Mouse (Mus musculus): Measurements from ENCODE around the gene Rpl13. TPM values are rescaled to one million over a fixed set of nuclear protein-coding genes. Genes with fewer than 3 reads are reported as not detected.
A peak's percentile ranks its signal among the peaks of the same experiment; 100 is the strongest.
"Not testable (repeated sequence)": the region's sequence is repeated elsewhere in the genome, so short reads cannot be mapped to it uniquely, and the experiment has no call there.

Rpl13 gene
- polyA plus RNA-seq, 1 experiment from 2014 or later, result 1,349 TPM

DNA sequence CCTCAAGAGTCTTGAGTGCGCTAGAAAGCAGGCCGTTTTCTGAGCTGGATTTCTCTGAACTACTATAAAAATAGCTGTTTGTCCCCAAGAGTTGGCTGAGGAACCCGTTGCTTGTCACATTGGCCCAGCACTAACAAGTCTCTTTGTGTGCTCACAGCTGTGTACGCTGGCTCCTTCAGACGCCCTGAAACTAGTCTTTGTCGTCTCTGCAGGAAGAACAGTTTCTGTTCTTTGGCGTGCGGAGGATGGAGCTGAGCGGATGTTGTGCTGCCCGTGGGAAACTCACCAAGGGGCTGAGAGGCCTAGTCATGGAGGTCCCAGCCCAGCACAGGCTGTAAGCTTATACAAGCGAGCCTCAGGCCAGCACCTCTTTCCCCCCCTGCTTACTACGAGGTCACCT lies 18.5 kb upstream of the Rpl13 start:
- Histone ChIP-seq H3K27ac (ENCODE audit: low read length) (no peak overlapping the region), H3K9ac (replicated peaks; ENCODE audit: low read length) (no peak overlapping the region), H3K4me3 (ENCODE audit: low read length) (no peak overlapping the region), H3K4me2 (replicated peaks; ENCODE audit: low read depth, low read length) (no peak overlapping the region), H3K36me3 (ENCODE audit: insufficient read depth, low read length) (peaks cover 68% of the 10 kb centered on the region), H3K27me3 (ENCODE audit: insufficient read depth, low read length) (no peaks in the 10 kb centered on the region), H3K4me1 (ENCODE audit: insufficient read depth, low read length) (no peaks in the 10 kb centered on the region), H3K9me3 (ENCODE audit: low read length) (no peaks in the 10 kb centered on the region)
- no peak for ATAC-seq (ENCODE audit: low FRiP score, low TSS enrichment)
- 96% methylated on average over 12 of the region's 12 CpGs for WGBS

DNA sequence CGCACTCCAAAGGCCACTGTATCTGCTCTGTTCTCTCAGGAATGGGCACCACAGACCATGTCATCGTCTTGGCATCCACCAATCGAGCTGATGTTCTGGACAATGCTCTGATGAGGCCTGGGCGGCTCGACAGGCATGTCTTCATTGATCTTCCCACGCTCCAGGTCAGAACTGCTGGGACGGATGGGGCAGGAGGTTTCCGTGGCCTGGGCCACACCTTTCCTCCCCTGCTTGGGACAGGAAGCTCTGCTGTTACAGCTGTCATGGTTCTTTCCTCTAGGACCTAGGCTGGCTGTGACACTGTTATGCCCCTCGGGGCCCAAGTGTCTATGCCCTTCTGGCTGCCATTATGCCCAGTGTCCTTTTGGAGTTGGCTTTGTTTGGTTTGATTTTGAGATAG lies 14.9 kb upstream of the Rpl13 start:
- no peaks in the 10 kb centered on the region for H3K27me3 ChIP-seq (ENCODE audit: insufficient read depth, low read length)
- no peak for ATAC-seq (ENCODE audit: low FRiP score, low TSS enrichment)
- no peaks in the 10 kb centered on the region for H3K9me3 ChIP-seq (ENCODE audit: low read length)
- H3K4me3 ChIP-seq (ENCODE audit: low read length), result no peak overlapping the region
- H3K27ac ChIP-seq (ENCODE audit: low read length), result no peak overlapping the region
- H3K4me2 ChIP-seq (replicated peaks; ENCODE audit: low read depth, low read length), result no peak overlapping the region
- peaks cover 71% of the 10 kb centered on the region for H3K36me3 ChIP-seq (ENCODE audit: insufficient read depth, low read length)
- 82% methylated on average over 9 of the region's 9 CpGs for WGBS
- H3K9ac ChIP-seq (replicated peaks; ENCODE audit: low read length), result no peak overlapping the region
- H3K4me1 ChIP-seq (ENCODE audit: insufficient read depth, low read length), result no peaks in the 10 kb centered on the region

DNA sequence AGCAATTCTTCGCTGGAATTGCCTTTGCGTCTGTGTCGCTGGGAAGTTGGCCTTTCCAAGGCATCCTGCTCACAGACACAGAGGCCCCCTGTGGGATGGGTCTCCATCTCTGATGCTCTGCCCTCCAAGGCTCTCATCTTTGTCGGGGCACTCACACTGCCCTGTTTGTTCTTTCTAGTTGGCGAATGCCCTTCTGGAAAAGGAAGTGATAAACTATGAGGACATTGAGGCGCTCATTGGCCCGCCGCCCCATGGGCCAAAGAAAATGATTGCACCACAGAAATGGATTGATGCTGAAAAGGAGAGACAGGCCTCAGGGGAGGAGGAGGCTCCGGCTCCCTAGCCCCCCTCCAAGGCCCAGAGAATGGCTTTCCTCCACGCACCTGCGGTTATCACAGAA lies 4.9 kb upstream of the Rpl13 start:
- no peak overlapping the region for H3K4me3 ChIP-seq (ENCODE audit: low read length)
- no peak for ATAC-seq (ENCODE audit: low FRiP score, low TSS enrichment)
- H3K4me2 ChIP-seq (replicated peaks; ENCODE audit: low read depth, low read length), result no peak overlapping the region
- WGBS, result 91% methylated on average over 11 of the region's 11 CpGs
- peaks cover 5% of the 10 kb centered on the region; the same call in 1 of the 2 replicates for H3K4me1 ChIP-seq (ENCODE audit: insufficient read depth, low read length)
- peaks cover 23% of the 10 kb centered on the region for H3K36me3 ChIP-seq (ENCODE audit: insufficient read depth, low read length)
- peak overlapping the region; percentile 79 for H3K27ac ChIP-seq (ENCODE audit: low read length)
- no peaks in the 10 kb centered on the region for H3K27me3 ChIP-seq (ENCODE audit: insufficient read depth, low read length)
- H3K9ac ChIP-seq (replicated peaks; ENCODE audit: low read length), result no peak overlapping the region
- no peaks in the 10 kb centered on the region for H3K9me3 ChIP-seq (ENCODE audit: low read length)

DNA sequence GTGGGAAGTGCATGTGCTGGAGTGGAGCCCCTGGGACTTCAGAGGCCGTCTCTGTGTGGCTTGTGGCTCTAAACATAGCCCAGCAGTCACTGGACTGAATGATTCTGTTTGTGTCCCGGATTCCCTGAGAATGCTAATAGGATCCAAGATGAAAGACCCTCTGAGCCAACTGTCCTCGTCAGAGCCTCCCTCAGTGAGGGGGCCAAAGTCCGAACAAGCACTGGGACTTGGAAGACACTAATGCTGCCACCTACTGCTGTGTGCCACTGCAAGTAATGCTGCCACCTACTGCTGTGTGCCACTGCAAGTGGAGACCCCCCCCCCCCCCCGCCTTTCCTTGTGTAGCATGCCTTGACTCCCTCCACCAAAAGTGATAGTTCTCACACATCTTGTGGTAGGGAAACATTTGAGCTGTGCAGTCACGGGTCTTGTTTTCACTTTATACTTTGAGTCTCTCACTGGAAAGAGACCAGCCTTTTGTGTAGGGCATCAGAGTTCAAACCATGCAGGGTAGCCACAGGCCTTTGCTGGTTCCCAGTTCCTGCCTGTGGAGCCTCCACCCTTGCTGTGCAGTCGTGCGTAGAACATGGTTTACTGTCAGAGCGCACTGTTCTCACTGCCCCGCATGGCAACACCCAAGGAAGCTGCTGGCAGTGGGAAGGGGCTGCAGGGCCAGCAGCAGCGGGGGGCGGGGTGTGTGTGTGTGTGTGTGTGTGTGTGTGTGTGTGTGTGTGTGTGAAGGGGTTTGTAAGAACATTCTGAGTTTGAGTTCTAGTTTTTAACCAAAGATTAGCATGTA lies 4.2 kb upstream of the Rpl13 start:
- peaks cover 23% of the 10 kb centered on the region for H3K36me3 ChIP-seq (ENCODE audit: insufficient read depth, low read length)
- no peak overlapping the region for H3K9ac ChIP-seq (replicated peaks; ENCODE audit: low read length)
- H3K4me3 ChIP-seq (ENCODE audit: low read length), result no peak overlapping the region
- 54% methylated on average over 12 of the region's 12 CpGs for WGBS
- H3K4me1 ChIP-seq (ENCODE audit: insufficient read depth, low read length), result peaks cover 5% of the 10 kb centered on the region; the same call in 1 of the 2 replicates
- H3K27me3 ChIP-seq (ENCODE audit: insufficient read depth, low read length), result no peaks in the 10 kb centered on the region
- peak; percentile 78 for ATAC-seq (ENCODE audit: low FRiP score, low TSS enrichment)
- H3K27ac ChIP-seq (ENCODE audit: low read length), result peak overlapping the region; percentile 79
- H3K4me2 ChIP-seq (replicated peaks; ENCODE audit: low read depth, low read length), result no peak overlapping the region
- no peaks in the 10 kb centered on the region for H3K9me3 ChIP-seq (ENCODE audit: low read length)

DNA sequence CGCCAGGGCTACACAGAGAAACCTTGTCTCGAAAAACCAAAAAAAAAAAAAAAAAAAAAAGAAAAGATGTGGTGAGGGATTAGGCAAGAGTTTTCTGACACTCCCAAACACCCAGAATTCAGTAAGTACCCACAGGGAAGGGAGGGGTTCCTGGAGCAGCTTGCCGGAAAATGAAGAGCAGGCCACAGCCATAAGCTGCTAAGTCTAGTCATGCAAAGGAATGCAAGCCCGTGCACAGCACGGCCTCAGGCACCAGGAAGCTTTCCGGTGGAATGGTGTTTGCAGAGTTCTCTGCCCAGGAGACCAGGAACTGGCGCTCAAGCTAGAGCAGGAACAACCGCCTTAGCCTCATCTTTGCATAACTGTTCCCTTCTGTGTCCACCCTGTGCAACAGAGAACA lies 1.9 kb upstream of the Rpl13 start:
- H3K27me3 ChIP-seq (ENCODE audit: insufficient read depth, low read length), result no peaks in the 10 kb centered on the region
- no peak overlapping the region for H3K9ac ChIP-seq (replicated peaks; ENCODE audit: low read length)
- ATAC-seq (ENCODE audit: low FRiP score, low TSS enrichment), result no peak
- peak overlapping the region; percentile 79 for H3K27ac ChIP-seq (ENCODE audit: low read length)
- H3K36me3 ChIP-seq (ENCODE audit: insufficient read depth, low read length), result peaks cover 23% of the 10 kb centered on the region
- no peak overlapping the region for H3K4me3 ChIP-seq (ENCODE audit: low read length)
- H3K4me1 ChIP-seq (ENCODE audit: insufficient read depth, low read length), result peaks cover 17% of the 10 kb centered on the region
- 59% methylated on average over 8 of the region's 8 CpGs for WGBS
- H3K9me3 ChIP-seq (ENCODE audit: low read length), result no peaks in the 10 kb centered on the region
- H3K4me2 ChIP-seq (replicated peaks; ENCODE audit: low read depth, low read length), result no peak overlapping the region

DNA sequence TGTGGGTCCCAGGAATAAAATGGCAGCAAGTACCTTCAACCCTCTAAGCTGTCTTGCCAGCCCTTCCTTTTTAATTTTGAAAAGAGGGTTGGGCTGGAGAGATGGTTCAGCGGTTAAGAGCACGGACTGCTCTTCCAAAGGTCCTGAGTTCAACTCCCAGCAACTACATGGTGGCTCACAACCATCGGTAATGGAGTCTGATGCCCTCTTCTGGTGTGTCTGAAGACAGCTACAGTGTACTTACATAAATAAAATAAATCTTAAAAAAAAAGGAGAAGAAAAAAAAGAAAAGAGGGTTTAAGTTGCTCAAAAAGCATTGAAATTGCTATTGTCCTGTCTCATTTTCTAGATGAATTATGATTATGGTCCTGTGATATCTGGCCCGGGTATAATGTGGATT lies 906 bp upstream of the Rpl13 start:
- Histone ChIP-seq H3K4me1 (ENCODE audit: insufficient read depth, low read length) (peaks cover 17% of the 10 kb centered on the region), H3K9me3 (ENCODE audit: low read length) (no peaks in the 10 kb centered on the region), H3K9ac (replicated peaks; ENCODE audit: low read length) (no peak overlapping the region), H3K27ac (ENCODE audit: low read length) (0 out of 2 replicates have a peak overlapping the region, but pooled peaks have one; percentile 79), H3K4me3 (ENCODE audit: low read length) (no peak overlapping the region), H3K27me3 (ENCODE audit: insufficient read depth, low read length) (no peaks in the 10 kb centered on the region), H3K4me2 (replicated peaks; ENCODE audit: low read depth, low read length) (no peak overlapping the region), H3K36me3 (ENCODE audit: insufficient read depth, low read length) (peaks cover 28% of the 10 kb centered on the region)
- no peak for ATAC-seq (ENCODE audit: low FRiP score, low TSS enrichment)
- 66% methylated on average over 4 of the region's 4 CpGs for WGBS

DNA sequence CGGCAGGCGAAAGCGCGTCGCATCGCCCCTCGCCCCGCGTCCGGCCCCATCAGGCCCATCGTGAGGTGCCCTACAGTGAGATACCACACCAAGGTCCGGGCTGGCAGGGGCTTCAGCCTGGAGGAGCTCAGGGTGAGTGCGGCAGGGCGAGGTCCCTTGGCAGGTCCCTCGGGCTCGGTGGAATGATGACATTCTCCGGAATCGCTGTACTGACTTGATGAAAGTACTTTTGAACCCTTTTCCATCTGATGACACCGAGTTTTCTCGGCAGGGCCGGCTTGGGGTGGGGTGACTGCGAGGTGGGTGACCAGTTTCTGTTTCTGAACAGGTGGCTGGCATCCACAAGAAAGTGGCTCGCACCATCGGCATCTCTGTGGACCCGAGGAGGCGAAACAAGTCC lies 705 bp downstream of the Rpl13 start:
- Histone ChIP-seq H3K27ac (ENCODE audit: low read length) (peak overlapping the region; percentile 93), H3K4me2 (replicated peaks; ENCODE audit: low read depth, low read length) (peak overlapping the region; percentile 90), H3K4me1 (ENCODE audit: insufficient read depth, low read length) (peaks cover 17% of the 10 kb centered on the region), H3K9ac (replicated peaks; ENCODE audit: low read length) (peak overlapping the region; percentile 97), H3K4me3 (ENCODE audit: low read length) (peak overlapping the region; percentile 87), H3K36me3 (ENCODE audit: insufficient read depth, low read length) (peaks cover 28% of the 10 kb centered on the region)
- under 1% methylated on average over 26 of the region's 26 CpGs for WGBS
- H3K27me3 ChIP-seq (ENCODE audit: insufficient read depth, low read length); H3K9me3 ChIP-seq (ENCODE audit: low read length): not testable (repeated sequence)
- 0 out of 2 replicates have a peak, but pooled peaks have one; percentile 3 for ATAC-seq (ENCODE audit: low FRiP score, low TSS enrichment)

DNA sequence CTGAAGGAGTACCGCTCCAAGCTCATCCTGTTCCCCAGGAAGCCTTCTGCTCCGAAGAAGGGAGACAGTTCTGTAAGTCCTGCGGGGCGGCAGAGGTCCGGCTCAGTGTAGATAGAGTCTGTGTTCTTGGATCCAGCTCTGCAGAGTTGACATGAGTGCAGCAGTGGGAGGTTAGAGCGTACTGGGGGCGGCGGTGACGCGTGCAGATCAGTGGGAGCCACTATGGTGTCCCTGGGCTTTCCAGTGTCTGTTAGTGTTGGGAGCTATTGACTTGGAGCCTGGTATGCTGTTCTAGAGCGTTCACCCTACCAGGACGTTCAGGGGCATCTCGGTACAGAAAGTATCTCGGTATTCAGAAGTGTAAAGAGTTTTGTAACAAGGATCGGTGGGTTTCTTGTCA lies 1.1 kb downstream of the Rpl13 start:
- H3K4me2 ChIP-seq (replicated peaks; ENCODE audit: low read depth, low read length), result peak overlapping the region; percentile 90
- no peak for ATAC-seq (ENCODE audit: low FRiP score, low TSS enrichment)
- 8% methylated on average over 14 of the region's 15 CpGs for WGBS

DNA sequence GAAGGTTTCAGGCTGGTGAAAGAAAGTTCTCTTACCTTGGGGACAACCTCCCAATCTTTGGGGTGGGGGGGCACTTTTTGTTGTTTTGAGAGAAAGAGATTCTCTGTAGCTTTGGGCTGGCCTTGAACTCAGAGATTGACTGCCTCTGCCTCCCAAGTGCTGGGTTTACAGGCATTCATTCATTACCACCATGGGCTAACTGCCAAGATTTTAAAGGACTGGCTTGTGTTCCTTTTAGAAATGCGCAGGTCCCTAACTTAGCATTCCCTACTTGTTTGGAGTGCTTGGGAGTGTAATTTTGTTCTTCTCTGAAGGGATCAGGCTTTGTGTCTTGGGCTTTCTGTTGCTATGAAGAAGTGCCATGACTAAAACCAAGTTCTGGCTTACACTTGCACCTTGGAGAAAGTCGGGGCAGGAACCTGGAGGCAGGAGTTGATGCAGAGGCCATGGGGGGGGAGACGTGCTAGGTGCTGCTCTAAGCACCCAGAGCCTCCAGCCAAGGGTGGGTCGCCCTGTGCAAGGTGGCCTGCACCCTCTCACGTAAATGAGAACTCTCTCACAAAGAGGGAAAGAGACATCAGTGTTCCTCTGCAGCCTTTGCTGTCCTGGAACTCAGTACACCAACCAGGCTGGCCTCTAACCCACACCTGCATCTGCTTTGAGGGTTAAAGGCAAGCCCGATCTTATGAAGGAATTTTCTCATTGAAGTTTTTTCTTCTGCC lies 2.1 kb downstream of the Rpl13 start:
- H3K4me3 ChIP-seq (ENCODE audit: low read length), result peak overlapping the region; percentile 87
- H3K4me1 ChIP-seq (ENCODE audit: insufficient read depth, low read length), result peaks cover 17% of the 10 kb centered on the region
- ATAC-seq (ENCODE audit: low FRiP score, low TSS enrichment), result no peak
- H3K9ac ChIP-seq (replicated peaks; ENCODE audit: low read length), result peak overlapping the region; percentile 97; the same call in 1 of the 2 replicates
- no peaks in the 10 kb centered on the region for H3K27me3 ChIP-seq (ENCODE audit: insufficient read depth, low read length)
- H3K4me2 ChIP-seq (replicated peaks; ENCODE audit: low read depth, low read length), result peak overlapping the region; percentile 90
- H3K36me3 ChIP-seq (ENCODE audit: insufficient read depth, low read length), result peaks cover 28% of the 10 kb centered on the region
- H3K9me3 ChIP-seq (ENCODE audit: low read length), result no peaks in the 10 kb centered on the region
- H3K27ac ChIP-seq (ENCODE audit: low read length), result peak overlapping the region; percentile 93
- WGBS, result 87% methylated on average over 6 of the region's 6 CpGs

More for the DNA sequence above, 1.1 kb downstream of the Rpl13 start:
- Histone ChIP-seq H3K4me3 (ENCODE audit: low read length) (peak overlapping the region; percentile 87), H3K9me3 (ENCODE audit: low read length) (no peaks in the 10 kb centered on the region), H3K36me3 (ENCODE audit: insufficient read depth, low read length) (peaks cover 28% of the 10 kb centered on the region), H3K27me3 (ENCODE audit: insufficient read depth, low read length) (no peaks in the 10 kb centered on the region), H3K4me1 (ENCODE audit: insufficient read depth, low read length) (peaks cover 17% of the 10 kb centered on the region), H3K9ac (replicated peaks; ENCODE audit: low read length) (peak overlapping the region; percentile 97), H3K27ac (ENCODE audit: low read length) (peak overlapping the region; percentile 93)
